Mouse (Mus musculus) erythroblast, embryonic 14.5 days (primary cell): ENCODE data around the gene Izumo2.

ENCODE experiments used
- GATA1 ChIP-seq: IDR thresholded peaks from 2 replicates; pipeline ENCODE4 v1.6.1; 2012; ENCODE audit warnings: low read length, inconsistent platforms, mixed read lengths
- TAL1 ChIP-seq: IDR thresholded peaks from 3 replicates; pipeline ENCODE4 v1.6.1; 2012; ENCODE audit warnings: low read length, inconsistent platforms, mixed read lengths

- TF ChIP-seq TAL1 (no peak), GATA1 (no peak)
Measured at GRCm38 (mm10) chr7:44666462-44666861, 42.1 kb upstream of the Izumo2 start.
